Mouse (Mus musculus) ES-Bruce4 (cell line): ENCODE results near the gene Alyref.

Source experiments
- CTCF ChIP-seq: IDR thresholded peaks from one replicate; pipeline ENCODE4 v1.8.1; 2011; ENCODE audit warnings: low read depth, low read length
- EP300 ChIP-seq: IDR thresholded peaks from 2 replicates; pipeline ENCODE4 v1.6.1; 2011; ENCODE audit warnings: low read depth, low read length; ENCODE audit not compliant: insufficient read depth

DNA sequence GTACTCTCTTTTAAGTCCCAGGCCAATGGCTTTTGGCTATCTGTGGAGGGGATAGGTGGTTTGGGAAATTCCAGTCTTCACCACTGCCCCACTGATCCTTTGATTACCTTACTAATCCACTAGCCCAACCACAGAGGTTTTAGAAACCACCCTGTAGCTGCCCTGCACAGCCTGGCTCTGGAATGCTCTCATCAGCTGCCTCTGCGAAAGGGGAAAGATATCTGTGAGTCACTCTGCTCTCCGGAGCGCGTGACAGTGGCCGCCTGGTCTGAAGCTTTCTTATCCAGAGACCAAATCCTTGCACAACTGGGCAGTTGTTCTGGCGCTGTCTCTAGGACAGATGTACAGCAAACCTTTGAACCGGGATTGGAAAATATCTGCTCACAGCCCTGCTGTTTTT lies 43.3 kb downstream of the Alyref start:
- TF ChIP-seq CTCF (no peak), EP300 (no peak)
